Mouse (Mus musculus): ENCODE measurements around the gene Hoxc6.

The Hoxc6 gene

DNA sequence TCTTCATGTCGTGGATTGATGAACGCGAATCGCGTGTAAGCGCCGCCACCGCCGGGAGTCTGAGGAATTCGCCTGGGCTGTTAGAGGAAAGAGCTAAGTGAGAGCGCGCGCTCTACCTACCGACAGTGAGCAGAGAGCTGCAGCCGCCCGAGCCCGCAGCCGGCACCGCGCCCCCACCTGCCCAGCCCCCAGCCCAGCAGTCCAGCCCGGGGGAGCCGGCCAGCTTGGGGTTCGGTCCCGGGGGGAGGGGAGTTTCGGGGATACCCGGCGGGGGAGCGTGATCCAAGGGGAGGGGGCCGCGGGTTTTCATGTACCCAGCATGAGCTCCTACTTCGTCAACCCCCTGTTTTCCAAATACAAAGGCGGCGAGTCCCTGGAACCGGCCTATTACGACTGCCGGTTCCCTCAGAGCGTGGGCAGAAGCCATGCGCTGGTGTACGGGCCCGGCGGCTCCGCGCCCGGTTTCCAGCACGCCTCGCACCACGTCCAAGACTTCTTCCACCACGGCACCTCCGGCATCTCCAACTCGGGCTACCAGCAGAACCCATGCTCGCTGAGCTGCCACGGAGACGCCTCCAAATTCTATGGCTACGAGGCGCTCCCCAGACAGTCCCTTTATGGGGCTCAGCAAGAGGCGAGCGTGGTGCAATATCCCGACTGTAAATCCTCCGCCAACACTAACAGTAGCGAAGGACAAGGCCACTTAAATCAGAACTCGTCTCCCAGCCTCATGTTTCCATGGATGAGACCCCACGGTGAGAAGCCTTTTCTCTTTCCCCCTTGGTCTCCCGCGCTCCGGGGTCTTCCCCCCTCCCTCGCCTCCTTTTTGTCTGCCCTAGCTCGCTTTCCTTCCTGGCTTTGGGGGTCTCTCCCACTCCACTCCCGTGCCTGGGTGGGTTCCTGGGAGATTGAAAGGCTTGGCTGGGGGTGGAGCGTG lies 7.3 kb upstream of the Hoxc6 start, which contains the start of gene Hoxc8:
Gene Hoxc8 (plus strand): TSS at position 147 of the 937 bp plus-strand sequence.
- no peak for DNase-seq (ENCODE audit: low spot score in 2 of 2)

- DNase-seq (ENCODE audit: low spot score in 2 of 2), result no peak
Measured at GRCm38 (mm10) chr15:102991782-102992181, 6.3 kb upstream of the Hoxc6 start.

- no peak for DNase-seq (ENCODE audit: low spot score in 2 of 2)
Measured at GRCm38 (mm10) chr15:102992206-102992605, 5.9 kb upstream of the Hoxc6 start.

DNA sequence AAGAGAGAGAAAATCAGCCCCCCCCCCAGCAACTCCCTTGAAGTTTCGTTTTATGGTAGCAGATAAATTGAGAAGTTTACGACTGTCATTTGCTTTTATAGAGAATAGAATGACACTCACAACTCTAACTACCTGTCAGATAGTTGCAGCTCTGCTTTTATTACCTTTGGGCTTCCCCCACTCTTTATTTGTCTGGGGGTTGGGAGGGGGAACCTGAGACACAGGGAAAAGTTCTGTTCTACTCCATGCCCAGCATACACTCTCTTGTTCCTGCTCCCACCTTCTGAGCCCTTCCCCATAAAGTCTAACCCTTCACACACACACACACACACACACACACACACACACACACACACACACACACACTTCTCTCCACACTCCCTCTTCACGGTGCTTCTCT lies 5.2 kb upstream of the Hoxc6 start:
- DNase-seq (ENCODE audit: low spot score in 2 of 2), result no peak

- DNase-seq (ENCODE audit: low spot score in 2 of 2), result no peak
Measured at GRCm38 (mm10) chr15:102996548-102996947, 1.5 kb upstream of the Hoxc6 start.

DNA sequence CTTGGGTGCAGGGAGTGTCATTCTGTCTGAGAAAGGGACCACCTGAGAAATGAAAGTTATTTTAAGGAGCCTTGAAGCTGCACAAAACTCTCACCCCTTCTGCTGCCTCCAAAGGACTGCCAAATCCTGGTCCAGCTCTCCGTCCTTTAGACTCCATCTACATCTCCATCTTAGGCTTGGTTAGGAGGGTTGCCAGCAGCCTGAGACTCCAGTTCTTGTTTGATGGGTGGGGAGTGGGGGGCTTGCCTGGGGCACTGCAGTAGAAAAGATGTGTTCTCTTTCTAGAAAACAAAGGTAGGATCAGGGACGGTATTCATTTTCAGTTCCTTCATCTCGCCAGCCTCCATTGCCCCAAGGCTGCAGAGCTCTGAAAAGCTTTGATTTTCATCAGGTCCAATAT lies 626 bp upstream of the Hoxc6 start:
- no peak for DNase-seq (ENCODE audit: low spot score in 2 of 2)

DNA sequence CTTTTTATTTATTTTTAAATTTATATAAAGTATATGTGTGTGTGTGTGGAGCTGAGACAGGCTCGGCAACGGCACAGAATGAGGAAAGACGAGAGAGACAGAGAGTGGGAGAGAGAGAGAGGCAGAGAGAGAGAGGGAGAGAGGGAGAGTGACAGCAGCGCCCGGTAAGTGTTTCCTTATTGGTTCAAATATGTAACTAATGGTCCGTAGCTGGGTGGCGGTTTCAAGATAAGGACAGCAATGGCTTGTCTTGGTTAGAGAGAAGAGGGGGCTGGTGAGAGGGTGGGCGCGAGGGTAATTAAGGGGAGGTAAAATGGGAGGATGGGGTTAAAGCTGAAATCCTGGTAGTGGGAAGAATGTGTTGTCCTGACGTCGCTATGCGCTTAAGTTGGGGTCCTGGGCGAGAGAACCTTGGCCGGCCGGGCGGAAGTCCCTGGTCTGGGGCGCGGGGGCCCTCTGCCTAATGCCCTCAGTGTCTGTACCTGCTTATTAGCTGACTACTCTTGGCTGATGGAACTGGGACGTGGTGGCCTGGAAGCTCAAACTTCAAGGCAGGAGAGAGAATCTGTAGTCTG lies 638 bp downstream of the Hoxc6 start:
- DNase-seq (ENCODE audit: low spot score in 2 of 2), result no peak

- DNase-seq (ENCODE audit: low spot score in 2 of 2), result no peak
Measured at GRCm38 (mm10) chr15:102999183-102999831, 1.2 kb downstream of the Hoxc6 start.

DNA sequence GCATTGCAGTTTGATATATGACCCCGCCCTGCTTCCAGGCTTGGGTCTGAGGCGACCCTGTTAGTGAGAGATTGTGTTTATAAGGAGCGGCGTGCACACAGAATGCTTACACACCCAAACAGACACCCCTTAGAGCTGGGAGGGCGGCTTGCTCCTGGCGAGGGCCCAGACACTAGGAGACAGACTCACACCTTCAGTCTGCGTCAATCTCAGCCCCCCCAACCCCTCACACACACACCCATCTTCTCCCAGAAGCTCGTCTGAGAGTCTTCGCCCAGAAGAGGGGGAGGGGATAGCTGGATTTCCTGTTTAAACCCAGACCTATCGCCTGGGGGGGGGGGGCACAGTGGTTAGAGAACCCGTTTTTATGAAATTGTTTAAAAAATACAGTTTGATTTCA lies 1.9 kb downstream of the Hoxc6 start:
- no peak for DNase-seq (ENCODE audit: low spot score in 2 of 2)

- DNase-seq (ENCODE audit: low spot score in 2 of 2), result no peak
Measured at GRCm38 (mm10) chr15:103000501-103000901, 2.4 kb downstream of the Hoxc6 start.

DNA sequence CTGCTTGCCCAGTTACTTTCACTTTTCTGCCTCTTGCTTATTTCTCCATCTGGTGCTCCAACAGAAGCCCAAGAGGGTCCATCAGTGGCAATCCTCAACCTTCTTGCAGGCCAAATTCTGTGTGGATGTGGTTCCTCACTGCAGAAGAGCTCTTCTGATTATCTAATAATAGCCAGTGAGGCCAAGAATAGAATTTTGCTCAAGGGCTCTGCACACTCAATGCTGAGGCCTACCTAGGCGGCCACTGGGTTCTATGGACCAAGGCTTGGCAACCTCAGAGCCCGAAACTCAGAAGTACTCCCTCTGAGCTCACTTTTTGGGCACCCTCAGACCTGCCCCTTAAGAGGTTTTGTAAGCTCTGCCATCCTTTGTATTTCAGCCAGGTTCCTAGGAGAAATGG lies 3.3 kb downstream of the Hoxc6 start:
- DNase-seq (ENCODE audit: low spot score in 2 of 2), result no peak

DNA sequence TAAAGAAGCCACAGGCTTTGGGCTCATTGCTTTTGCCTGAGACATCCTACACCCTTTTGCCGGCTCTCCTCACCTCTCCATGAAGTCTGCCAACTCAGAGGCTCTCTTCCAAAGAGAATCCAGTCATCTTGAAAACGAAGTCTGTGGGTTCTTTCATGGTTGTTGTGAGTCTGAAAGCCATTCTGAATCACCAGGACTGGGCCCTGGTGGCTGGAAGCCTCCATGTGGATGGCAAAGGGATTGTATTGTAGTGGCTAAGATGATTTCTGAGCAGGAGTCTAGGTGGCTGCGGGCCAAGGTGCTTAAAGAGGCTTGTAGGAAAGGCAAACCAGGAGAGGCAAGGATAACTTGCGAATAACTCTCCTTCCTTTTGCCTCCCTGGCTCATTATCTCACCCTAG lies 4.1 kb downstream of the Hoxc6 start:
- no peak for DNase-seq (ENCODE audit: low spot score in 2 of 2)

DNA sequence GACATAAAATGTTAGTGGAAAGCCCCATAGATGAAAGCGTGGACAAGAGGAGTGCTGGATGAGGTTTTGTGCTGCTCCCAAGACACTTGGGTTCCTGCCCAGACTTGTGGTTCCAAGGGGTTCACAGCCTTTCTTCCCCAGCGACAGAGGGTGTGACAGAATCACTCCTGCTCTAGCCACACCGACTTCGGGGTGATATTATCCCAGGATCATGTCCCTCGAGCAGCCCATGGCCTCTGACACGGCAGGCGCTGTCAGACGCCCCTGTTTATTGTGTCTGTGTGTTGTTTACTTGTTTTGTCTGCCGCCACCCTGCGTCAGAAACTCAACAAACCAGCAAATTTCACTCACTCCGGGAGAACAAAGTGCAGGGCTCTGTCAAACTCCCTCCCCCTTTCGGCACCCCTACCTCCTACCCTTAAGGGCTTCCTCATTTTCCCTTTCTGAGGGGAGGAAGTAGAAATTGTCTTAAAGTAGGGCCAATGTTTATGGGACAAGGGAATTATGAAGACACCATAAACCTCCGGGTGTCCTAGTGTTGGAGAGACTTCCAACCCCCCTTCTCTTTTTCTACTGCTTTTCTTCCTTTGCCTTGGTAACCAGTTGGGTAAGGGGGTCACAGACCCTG lies 4.9 kb downstream of the Hoxc6 start:
- no peak for DNase-seq (ENCODE audit: low spot score in 2 of 2)

DNA sequence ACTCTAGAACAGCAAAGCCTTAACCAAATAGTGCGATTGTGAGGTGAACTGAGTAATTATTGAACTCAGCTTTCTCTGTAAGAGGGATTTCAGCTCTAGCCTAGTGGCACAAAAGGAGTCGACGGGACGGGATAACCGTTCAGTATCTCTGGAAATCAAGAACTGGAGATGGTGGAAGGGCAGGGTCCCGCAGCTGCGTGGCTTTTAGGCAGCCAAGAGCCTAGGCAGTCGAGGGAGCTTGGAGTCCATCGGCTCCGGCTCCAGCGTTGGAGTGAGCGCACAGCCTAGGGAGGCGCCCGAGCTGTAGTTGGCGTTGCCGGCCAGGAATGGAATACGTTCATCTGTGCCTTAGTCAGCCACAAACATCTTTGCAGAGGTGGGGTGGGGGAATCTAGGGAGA lies 7.3 kb downstream of the Hoxc6 start:
- no peak for DNase-seq (ENCODE audit: low spot score in 2 of 2)

GRCm38 (mm10) chr15:103005797-103006196 lies 7.7 kb downstream of the Hoxc6 start:
- DNase-seq (ENCODE audit: low spot score in 2 of 2), result no peak

GRCm38 (mm10) chr15:103006326-103006725 lies 8.3 kb downstream of the Hoxc6 start:
- no peak for DNase-seq (ENCODE audit: low spot score in 2 of 2)

DNA sequence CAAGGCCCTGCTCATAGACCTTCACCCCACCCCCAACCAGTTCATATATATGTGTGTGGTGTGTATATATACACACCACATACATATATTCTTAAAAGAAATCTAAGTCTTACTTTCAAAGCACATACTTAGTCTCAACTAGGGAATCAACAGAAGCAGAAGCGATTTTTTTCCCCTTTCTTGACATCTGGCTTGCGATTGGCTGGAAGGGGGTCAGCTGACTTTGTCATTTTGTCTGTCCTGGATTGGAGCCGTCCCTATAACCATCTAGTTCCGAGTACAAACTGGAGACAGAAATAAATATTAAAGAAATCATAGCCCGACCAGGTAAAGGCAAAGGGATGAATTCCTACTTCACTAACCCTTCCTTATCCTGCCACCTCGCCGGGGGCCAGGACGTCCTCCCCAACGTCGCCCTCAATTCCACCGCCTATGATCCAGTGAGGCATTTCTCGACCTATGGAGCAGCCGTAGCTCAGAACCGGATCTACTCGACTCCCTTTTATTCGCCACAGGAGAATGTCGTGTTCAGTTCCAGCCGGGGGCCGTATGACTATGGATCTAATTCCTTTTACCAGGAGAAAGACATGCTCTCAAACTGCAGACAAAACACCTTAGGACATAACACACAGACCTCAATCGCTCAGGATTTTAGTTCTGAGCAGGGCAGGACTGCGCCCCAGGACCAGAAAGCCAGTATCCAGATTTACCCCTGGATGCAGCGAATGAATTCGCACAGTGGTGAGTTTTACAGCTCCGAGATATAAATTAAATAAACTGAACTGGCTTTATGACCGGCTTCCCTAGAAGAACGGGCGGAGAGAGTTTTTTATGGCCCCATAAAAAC lies 11.4 kb downstream of the Hoxc6 start:
- no peak for DNase-seq (ENCODE audit: low spot score in 2 of 2)

GRCm38 (mm10) chr15:103010112-103010846 lies 12.2 kb downstream of the Hoxc6 start:
- DNase-seq (ENCODE audit: low spot score in 2 of 2), result no peak

- no peak for DNase-seq (ENCODE audit: low spot score in 2 of 2)
Measured at GRCm38 (mm10) chr15:103010847-103011555, 12.9 kb downstream of the Hoxc6 start.

GRCm38 (mm10) chr15:103011928-103012486 lies 13.9 kb downstream of the Hoxc6 start:
- no peak for DNase-seq (ENCODE audit: low spot score in 2 of 2)
